Mouse (Mus musculus) left cerebral cortex, adult 2 months (tissue): Measurements from ENCODE around the gene Tsks. TPM values are rescaled to one million over a fixed set of nuclear protein-coding genes. Genes with fewer than 3 reads are reported as not detected.
A peak's percentile ranks its signal among the peaks of the same experiment; 100 is the strongest.

Source experiments
- DNase-seq, 2 experiments: peaks; one replicate each; pipeline ENCODE4 v3.0.0; 2021 to 2022; ENCODE audit warnings: low spot score in 2 of 2, mixed read lengths in 1 of 2; ENCODE audit errors: extremely low spot score in 1 of 2
- H3K27ac ChIP-seq: fragments of 200-600 bp; 2 replicates; pipeline ENCODE4 v1.8.1; 2022
- H3K4me3 ChIP-seq: fragments of 200-600 bp; 2 replicates; pipeline ENCODE4 v1.8.1; 2022
- CTCF ChIP-seq: fragments of 200-600 bp; IDR thresholded peaks from 2 replicates; pipeline ENCODE4 v1.8.1; 2022; ENCODE audit warnings: antibody characterized with exemption, mild to moderate bottlenecking, moderate library complexity
- intact Hi-C: fragments of 180-260 bp; cut with DNase I; formaldehyde crosslinking; loops from one replicate; pipeline ENCODE4 v1.15.1; 2025
- total RNA-seq, 2 experiments: library from RNA; stranded (reverse); gene quantifications; 2 replicates each; pipeline ENCODE4 v1.2.3; 2021

Gene Tsks
- total RNA-seq, 2 experiments from 2014 or later = 2.8 to 3.0 TPM

DNA sequence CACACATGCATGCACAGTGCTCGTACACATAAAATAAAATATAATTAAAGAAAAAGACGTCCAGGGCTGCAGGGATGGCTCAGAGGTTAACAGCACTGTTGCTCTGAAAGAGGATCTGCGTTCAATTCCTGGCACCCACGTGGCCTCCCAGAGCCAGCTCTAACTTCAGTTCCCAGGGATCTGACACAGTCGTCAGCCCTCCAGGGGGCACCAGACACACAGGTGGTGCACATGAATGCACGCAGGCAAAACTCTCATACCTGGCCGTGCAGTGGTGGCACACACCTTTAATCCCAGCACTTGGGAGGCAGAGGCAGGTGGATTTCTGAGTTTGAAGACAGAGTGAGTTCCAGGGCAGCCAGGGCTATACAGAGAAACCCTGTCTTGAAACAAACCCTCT, 23.0 kb downstream of the Tsks start:
- H3K27ac ChIP-seq = no peak overlapping the region
- no peak for DNase-seq
- intact Hi-C loops = no loop called here
- peak; percentile 27 for TF ChIP-seq CTCF
- H3K4me3 ChIP-seq = no peak overlapping the region

DNA sequence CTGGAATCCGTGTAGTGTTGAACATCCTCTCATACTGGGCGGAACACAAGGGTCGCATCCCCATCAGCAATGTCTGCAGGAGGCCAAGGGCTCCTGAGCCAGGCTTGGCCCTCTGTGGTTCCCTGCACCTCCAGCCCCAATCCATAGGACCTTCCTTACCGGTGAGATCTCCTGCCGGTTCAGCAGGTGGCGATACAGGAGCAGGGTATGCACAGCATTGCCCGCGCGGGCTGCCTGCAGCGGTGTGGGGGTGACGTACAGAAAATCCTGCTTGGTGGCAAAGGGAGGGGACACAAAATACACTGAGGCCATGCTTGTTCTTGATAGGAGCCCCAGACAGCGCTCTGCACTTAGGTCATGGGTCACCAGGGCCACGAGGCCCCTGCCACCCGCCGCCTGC, 23.6 kb downstream of the Tsks start:
- no peak for TF ChIP-seq CTCF
- no peak overlapping the region for H3K27ac ChIP-seq
- intact Hi-C loops = no loop called here
- no peak overlapping the region for H3K4me3 ChIP-seq
- no peak for DNase-seq

DNA sequence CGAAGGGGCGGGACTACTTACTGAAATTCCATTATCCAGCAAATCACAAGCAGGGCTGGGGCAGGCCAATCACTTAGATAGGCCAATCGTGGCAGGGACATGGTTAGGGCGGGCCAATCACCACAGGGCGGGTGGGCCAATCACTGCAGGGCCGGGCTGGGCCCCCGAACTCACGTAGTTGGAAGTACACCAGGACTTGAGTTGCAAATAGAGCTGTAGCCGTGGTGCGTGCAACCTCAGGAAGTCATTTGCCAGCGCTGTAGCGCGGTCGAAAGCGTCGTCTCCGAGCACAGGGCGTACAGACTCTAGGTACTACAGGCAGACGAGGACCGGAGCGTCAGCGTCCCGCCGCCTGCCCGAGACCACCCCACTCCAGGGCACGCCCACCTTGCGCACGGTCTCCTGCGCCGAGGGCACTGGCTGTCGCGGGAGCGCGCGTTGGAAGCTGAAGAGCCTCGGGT, 27.3 kb downstream of the Tsks start:
- TF ChIP-seq CTCF = no peak
- H3K4me3 ChIP-seq = peak overlapping the region; percentile 49
- DNase-seq = peak; percentile 72 to 80
- intact Hi-C loops = no loop called here
- peak overlapping the region; percentile 4; the same call in 1 of the 2 replicates for H3K27ac ChIP-seq

DNA sequence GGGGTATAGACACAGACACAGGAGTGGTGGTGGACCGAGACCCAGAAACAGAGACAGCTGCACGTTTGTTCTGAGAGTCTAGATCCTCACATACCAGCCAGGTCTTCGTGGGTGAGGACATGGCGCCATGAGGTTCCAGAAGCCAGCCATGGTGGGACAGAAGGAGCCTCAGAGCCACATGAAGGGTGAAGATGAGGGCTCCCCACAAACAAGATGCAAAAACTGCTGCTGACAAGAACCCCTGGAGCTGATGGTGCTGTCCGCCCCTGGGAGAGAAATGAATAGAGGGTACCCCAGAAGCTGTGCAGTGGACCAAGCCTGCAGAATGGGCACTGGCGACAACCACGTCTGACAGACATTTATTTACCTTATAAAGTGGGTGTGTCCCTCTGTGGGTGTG, 28.1 kb downstream of the Tsks start:
- DNase-seq = no peak
- Histone ChIP-seq H3K4me3 (peak overlapping the region; percentile 49; the same call in 1 of the 2 replicates), H3K27ac (no peak overlapping the region; the same call in 1 of the 2 replicates)
- intact Hi-C loops = no loop called here
- no peak for TF ChIP-seq CTCF

DNA sequence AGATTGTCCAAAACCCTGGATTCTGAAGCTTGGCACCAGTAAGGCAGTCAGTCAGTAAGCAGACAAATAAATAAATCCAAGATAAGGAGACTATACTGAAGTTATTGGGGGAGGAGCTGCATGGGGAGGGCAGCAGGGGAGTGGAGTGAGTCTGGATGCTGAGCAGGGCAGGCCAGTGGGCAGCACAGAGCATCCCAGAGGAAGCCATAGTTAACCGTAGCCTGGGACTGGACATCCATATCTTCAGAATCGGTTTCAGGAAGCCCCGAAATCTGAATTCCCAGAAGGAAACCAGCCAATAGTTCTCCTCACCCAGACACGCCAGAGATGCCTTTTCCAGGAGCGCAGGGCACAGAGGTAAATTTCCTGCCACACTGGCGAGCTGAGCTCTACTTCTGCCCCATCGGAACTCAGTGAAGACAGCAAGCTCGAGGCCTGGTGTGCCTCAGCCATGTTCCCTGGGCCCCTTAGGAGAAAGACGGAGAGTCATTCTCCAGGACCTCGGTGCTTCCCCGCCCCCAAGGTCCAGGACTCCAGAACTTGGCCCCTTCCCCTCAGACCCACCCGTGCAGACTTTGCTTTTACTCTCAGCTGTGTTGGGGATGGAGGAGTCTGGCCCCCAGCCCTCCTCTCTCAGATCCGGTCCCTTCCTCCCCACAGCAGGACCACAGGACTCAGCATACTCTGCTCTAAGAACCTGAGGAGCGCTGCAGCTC, 30.6 kb downstream of the Tsks start:
- no peak for DNase-seq
- peak overlapping the region; percentile 97 for H3K27ac ChIP-seq
- H3K4me3 ChIP-seq = peak overlapping the region; percentile 84
- TF ChIP-seq CTCF = no peak
- intact Hi-C loops = no loop called here

DNA sequence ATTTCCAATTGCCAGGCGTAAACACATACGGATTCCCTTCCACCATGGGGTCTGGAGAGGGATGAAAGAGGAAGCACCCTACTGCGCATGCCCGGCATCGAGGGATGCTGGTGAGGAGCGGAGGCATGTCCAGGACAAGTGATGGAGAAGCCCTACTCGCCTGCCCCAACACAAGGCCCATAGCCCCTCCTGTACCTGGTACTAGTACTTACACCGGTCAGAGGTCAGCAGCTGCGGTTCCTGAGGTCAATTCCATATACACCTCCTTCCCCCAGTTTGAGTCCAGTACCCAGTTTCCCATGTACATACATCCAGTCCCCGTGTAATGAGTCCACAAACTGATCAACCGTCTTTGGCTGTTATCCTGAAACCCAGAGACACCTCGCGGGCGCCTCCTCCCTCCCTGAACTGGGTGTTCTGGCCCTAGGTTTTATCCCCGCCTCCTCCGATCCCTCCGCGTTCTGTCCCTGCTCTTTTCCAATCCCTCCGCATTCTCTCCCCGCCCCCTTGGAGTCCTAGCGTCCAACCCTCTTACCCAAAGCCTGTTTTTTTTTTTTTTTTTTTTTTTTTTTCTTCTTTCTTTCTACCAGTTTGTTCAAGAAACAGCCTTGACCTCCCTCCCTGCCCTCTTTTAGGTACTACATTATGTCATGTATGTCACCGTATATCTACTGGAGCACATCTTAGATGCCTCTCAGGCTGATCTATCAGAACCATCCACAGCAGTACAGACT, 31.5 kb downstream of the Tsks start, which contains the start of gene Cpt1c:
Gene Cpt1c (minus strand): TSS at position 469 of the 734 bp plus-strand sequence.
- H3K27ac ChIP-seq = peak within 1 kb of the TSS; percentile 97
- peak; percentile 87 to 88 for DNase-seq
- no peak; the same call in 1 of the 2 replicates for TF ChIP-seq CTCF
- H3K4me3 ChIP-seq = peak within 1 kb of the TSS; percentile 84
- intact Hi-C loops = no loop called here

DNA sequence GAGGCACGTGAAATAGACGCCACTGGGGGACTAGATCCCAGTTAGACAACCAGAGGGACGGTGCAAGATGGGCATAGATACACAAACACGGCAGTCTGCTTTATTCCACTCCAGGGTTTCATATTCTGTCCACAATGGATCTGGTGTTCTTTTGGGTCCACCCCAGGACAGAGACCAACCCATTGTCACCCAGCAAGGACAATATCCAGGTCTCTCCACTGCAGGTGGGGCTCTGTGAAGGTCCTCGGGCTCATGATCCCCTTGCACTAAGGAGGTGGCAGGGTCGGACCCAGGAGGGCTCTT, 32.1 kb downstream of the Tsks start:
- H3K27ac ChIP-seq = peak overlapping the region; percentile 54
- peak overlapping the region; percentile 84 for H3K4me3 ChIP-seq
- intact Hi-C loops = no loop called here
- no peak for TF ChIP-seq CTCF
- no peak for DNase-seq

DNA sequence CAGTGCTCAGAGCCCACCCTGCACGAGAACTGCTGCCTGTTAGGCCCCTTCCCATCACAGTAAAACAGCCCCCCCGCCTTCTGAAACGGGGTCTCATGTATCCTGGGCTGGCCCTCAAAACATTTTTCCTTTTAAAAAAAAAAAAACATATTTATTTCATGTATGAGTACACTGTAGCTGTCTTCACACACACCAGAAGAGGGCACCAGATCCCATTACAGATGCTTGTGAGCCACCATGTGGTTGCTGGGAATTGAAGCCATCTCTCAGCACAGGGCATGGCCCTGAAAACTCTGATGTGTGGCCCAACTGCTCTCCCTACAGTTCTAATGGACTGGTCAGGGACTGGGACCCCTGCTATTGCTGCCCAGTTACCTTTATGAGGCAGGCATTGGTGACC, 35.3 kb downstream of the Tsks start:
- peak; percentile 15; the same call in 1 of the 2 replicates for TF ChIP-seq CTCF
- no peak overlapping the region for H3K4me3 ChIP-seq
- no peak overlapping the region for H3K27ac ChIP-seq
- intact Hi-C loops = no loop called here
- DNase-seq = no peak

DNA sequence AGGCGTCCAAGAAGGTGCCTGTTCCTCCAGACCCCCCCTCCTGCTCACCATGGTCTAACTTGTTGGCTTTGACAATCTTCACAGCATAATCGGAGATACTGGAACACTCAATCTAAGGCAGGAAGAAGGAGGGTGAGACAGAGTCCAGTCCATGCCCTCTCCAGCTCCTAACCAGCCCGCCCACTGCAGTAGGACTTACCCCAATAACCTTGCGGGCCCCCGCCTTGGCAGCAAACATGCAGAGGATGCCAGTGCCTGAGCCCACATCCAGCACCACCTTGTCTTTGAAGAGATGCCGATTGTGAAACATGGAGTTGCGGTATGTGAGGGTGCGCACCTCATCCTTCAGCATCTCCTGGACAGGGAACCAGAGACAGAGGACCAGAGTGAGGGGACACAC, 38.5 kb downstream of the Tsks start:
- intact Hi-C loops = loop anchor here (5.0 kb wide), 1 partner anchor 86 kb away; no protein-coding TSS in a partner anchor
- Histone ChIP-seq H3K27ac (no peak overlapping the region), H3K4me3 (no peak overlapping the region)
- no peak for DNase-seq
- no peak for TF ChIP-seq CTCF

DNA sequence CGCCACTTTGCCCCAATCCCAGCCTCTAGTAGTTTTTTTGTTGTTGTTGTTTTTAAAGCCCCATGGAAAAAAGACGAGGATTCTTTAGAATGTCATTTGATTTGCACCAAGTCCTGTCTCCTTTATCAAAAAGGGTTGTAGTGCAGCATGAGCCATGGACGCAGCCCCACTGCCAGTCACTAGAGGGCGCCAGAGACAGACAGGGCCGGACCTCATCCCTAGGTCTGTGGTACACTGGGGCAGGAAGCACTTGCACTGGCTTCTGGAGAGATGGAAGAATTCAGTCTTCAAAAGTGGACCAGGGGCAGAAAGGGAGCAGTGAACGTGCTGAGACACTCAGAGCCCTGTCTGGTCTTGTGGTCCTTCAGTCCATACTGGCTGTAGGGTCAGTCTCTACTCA, 40.1 kb downstream of the Tsks start:
- peak; percentile 97 for TF ChIP-seq CTCF
- Histone ChIP-seq H3K27ac (no peak overlapping the region), H3K4me3 (no peak overlapping the region)
- peak; percentile 75 to 88 for DNase-seq
- intact Hi-C loops = loop anchor here (5.0 kb wide), 1 partner anchor 84 kb away; no protein-coding TSS in a partner anchor

DNA sequence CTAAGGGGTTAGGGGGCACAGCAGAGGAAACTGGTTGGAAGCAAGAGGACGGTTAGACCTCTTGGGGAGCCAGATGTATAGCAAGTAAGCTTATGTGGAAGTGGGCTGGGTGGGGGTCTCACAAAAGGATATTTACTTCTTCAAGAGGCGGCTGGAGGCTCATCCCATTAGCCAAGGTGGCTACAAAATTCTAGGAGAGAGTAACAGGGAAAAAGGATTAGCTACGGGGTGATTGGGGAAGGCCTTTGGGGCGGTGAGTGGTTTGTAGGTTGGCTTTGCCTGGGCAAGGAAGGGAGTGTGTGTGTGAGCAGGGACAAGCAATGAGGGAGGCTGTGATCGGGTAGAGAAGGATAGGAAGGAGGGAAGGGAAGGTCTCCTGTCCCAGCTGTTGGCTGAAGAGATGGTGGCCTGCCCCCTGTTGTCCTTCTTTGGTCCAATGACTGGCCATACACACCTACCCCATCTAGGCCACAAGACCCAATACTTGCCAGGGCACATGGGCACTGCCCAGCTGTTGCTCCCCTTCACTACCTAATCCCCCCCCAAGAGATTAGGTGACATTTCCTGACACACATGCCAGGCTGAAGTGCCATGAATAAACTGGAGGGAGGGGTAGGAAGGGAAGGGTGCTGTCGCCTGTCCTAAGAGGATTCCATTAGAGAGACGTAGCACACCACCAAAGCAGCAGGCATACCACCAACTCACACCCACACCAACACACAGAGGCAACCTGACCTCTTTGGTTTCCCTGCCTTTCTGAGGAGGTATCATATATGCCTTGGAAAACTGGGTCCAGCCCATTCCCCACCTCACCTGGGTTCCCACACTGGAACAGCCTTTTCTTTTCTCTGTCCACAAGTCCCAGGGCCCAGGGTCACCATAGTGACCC, 41.2 kb downstream of the Tsks start:
- intact Hi-C loops = loop anchor here (5.0 kb wide), 1 partner anchor 83 kb away; no protein-coding TSS in a partner anchor
- Histone ChIP-seq H3K27ac (no peak overlapping the region), H3K4me3 (no peak overlapping the region)
- DNase-seq = no peak
- no peak for TF ChIP-seq CTCF
